Mouse (Mus musculus) heart, embryonic 10.5 days (tissue): Measurements from ENCODE around the gene Hist4h4. TPM values are rescaled to one million over a fixed set of nuclear protein-coding genes. Genes with fewer than 3 reads are reported as not detected.

ENCODE experiments used
- DNase-seq: peaks from one replicate; pipeline ENCODE4 v3.0.0-alpha.2; 2017; ENCODE audit warnings: low spot score
- H3K27ac ChIP-seq: fragments of 300-500 bp; sonication (generic); 2 replicates; pipeline ENCODE4 v1.5.1; 2016; ENCODE audit warnings: mild to moderate bottlenecking
- H3K27me3 ChIP-seq: fragments of 300-500 bp; sonication (generic); 2 replicates; pipeline ENCODE4 v1.6.1; 2016; ENCODE audit warnings: mild to moderate bottlenecking; ENCODE audit not compliant: poor library complexity, insufficient read depth, severe bottlenecking
- H3K36me3 ChIP-seq: fragments of 300-500 bp; sonication (generic); 2 replicates; pipeline ENCODE4 v1.6.1; 2016; ENCODE audit warnings: mild to moderate bottlenecking, moderate library complexity
- H3K4me1 ChIP-seq: fragments of 300-500 bp; sonication (generic); 2 replicates; pipeline ENCODE4 v1.6.1; 2016; ENCODE audit warnings: mild to moderate bottlenecking
- H3K4me3 ChIP-seq: fragments of 300-500 bp; sonication (generic); 2 replicates; pipeline ENCODE4 v1.5.1; 2016; ENCODE audit warnings: mild to moderate bottlenecking, moderate library complexity
- H3K9me3 ChIP-seq: fragments of 300-500 bp; sonication (generic); 2 replicates; pipeline ENCODE4 v1.6.1; 2016; ENCODE audit warnings: mild to moderate bottlenecking, moderate library complexity
- WGBS: fragments of 180-500 bp; shearing (Covaris S2); methylation state at CpG from one replicate; pipeline ENCODE4 v1.1.7; 2016; 5-methylcytosine and 5-hydroxymethylcytosine counted together
- polyA plus RNA-seq: library from polyadenylated mRNA; unstranded; fragments of >200 nt; fragmentation: Nextera tagmentation; extraction: Ambion mirVana; gene quantifications from 2 replicates; pipeline ENCODE4 v1.2.1, GENCODE M21; 2016

Gene Hist4h4
- 0.25 and 0.63 TPM in 2 replicates for polyA plus RNA-seq

GRCm38 (mm10) chr6:136803739-136804633, at the start of gene Hist4h4:
Hist4h4 (minus strand) TSS chr6:136804415.
- H3K9me3 ChIP-seq: no peaks in the 10 kb centered on the region
- peak within 1 kb of the TSS; percentile 98 for H3K27ac ChIP-seq
- no peaks in the 10 kb centered on the region for H3K36me3 ChIP-seq
- DNase-seq: peak; percentile 95
- WGBS: under 1% methylated on average over 50 of the region's 50 CpGs
- peaks cover 16% of the 10 kb centered on the region; the same call in 1 of the 2 replicates for H3K4me1 ChIP-seq
- H3K27me3 ChIP-seq: no peaks in the 10 kb centered on the region
- peak within 1 kb of the TSS; percentile 73 for H3K4me3 ChIP-seq

DNA sequence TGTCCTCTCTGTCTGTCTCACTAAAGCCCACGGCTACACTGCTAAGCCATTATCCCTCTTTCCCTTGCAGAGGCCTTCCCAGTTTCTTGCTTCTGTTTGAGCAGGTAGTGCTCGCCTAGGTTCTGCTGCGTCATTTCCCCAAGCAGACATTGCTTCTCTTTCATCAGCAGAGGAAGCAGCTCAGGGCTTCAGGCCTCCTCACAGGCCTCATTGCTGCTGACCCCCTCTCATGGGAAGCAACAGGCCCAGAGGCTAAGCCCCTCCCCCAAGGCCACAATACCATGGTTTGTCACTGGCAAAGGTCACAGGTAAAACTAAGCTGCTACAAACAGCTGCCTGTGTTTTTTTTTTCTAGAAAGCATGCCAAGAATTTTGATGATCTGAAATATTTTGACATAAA, 48.5 kb upstream of the Hist4h4 start:
- no peak for DNase-seq
- H3K36me3 ChIP-seq: peaks cover 12% of the 10 kb centered on the region
- H3K4me3 ChIP-seq: no peak overlapping the region
- peak overlapping the region; percentile 60 for H3K27ac ChIP-seq
- WGBS: 45% methylated on average over 3 of the region's 3 CpGs
- H3K4me1 ChIP-seq: peaks cover 39% of the 10 kb centered on the region
- no peaks in the 10 kb centered on the region for H3K27me3 ChIP-seq
- H3K9me3 ChIP-seq: no peaks in the 10 kb centered on the region

- H3K4me3 ChIP-seq: no peak overlapping the region
- 81% methylated on average over 4 of the region's 4 CpGs for WGBS
- H3K4me1 ChIP-seq: peaks cover 34% of the 10 kb centered on the region
- H3K27me3 ChIP-seq: no peaks in the 10 kb centered on the region
- no peaks in the 10 kb centered on the region for H3K9me3 ChIP-seq
- no peak for DNase-seq
- peaks cover 12% of the 10 kb centered on the region for H3K36me3 ChIP-seq
- peak overlapping the region; percentile 60 for H3K27ac ChIP-seq
Measured at GRCm38 (mm10) chr6:136852348-136852747, 48.1 kb upstream of the Hist4h4 start.

DNA sequence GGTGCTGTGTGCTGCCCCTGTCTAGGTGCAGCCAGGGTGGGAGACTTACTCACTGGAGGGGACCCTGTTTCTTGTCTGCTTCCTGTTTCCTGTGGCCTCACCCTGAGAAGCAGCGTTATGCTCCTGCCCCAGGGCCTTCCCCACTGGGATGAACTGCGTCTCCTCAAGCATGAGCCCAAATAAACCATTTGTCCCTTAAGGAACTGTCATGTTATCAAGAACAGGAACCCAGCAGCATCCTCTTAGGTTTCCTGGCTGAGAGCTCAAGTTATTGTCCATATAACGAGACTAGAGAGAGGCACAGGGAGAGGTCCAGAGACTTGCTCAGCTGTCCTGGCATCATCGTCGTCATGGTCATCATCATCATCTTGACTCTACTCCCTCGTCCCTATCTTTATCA, 46.1 kb upstream of the Hist4h4 start:
- no peak overlapping the region for H3K4me3 ChIP-seq
- peaks cover 12% of the 10 kb centered on the region for H3K36me3 ChIP-seq
- peak; percentile 64 for DNase-seq
- no peaks in the 10 kb centered on the region for H3K9me3 ChIP-seq
- no peak overlapping the region for H3K27ac ChIP-seq
- no peaks in the 10 kb centered on the region for H3K27me3 ChIP-seq
- H3K4me1 ChIP-seq: peaks cover 15% of the 10 kb centered on the region
- 54% methylated on average over 6 of the region's 6 CpGs for WGBS

DNA sequence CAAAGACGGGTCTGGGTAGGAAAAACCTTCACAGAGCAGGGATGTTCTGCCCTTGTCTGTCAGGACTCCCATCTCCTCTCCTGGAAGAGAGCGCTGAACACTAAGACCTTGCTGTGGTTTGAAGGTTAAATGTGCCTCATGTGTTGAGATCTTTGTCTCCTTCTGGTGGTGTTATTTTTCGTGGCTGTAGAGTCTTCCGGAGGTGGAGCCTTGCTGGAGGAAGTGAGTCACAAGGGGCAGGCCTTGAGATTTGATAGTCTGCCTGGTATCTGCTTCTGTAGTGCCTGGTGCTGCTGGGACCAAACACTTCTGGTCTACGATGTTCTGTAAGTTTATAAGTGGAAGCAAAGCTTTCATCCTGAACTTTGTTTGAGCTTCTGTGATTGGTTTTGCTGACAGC, 44.8 kb upstream of the Hist4h4 start:
- peaks cover 12% of the 10 kb centered on the region for H3K36me3 ChIP-seq
- no peak overlapping the region for H3K27ac ChIP-seq
- H3K9me3 ChIP-seq: no peaks in the 10 kb centered on the region
- no peak overlapping the region for H3K4me3 ChIP-seq
- DNase-seq: no peak
- H3K4me1 ChIP-seq: peaks cover 7% of the 10 kb centered on the region
- H3K27me3 ChIP-seq: no peaks in the 10 kb centered on the region
- WGBS: 83% methylated on average over 5 of the region's 5 CpGs

DNA sequence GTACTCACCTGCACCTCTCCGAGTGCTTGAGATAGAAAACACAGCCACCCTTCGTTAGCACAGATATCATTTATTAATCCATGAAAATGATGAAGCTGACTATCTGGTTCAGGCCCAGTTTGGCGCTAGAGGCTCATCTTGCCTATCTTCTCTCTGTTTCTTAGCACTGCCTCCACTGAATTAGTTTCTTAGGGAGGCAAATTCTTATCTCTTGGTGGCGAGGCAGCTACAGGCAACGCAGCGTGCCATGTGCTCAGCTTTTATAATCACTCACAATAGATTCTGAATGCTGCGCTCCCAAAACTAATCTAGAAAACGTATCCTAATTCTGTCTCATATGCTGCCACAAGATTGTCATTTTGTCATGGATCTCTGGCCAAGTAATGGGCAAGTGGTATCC, 44.2 kb upstream of the Hist4h4 start:
- no peak overlapping the region for H3K27ac ChIP-seq
- no peaks in the 10 kb centered on the region for H3K27me3 ChIP-seq
- 83% methylated on average over 8 of the region's 8 CpGs for WGBS

GRCm38 (mm10) chr6:136847790-136848189, 43.6 kb upstream of the Hist4h4 start:
- peak; percentile 87 for DNase-seq
- Histone ChIP-seq H3K36me3 (peaks cover 12% of the 10 kb centered on the region), H3K27ac (no peak overlapping the region), H3K27me3 (no peaks in the 10 kb centered on the region), H3K9me3 (no peaks in the 10 kb centered on the region), H3K4me1 (peaks cover 6% of the 10 kb centered on the region), H3K4me3 (no peak overlapping the region)
- 31% methylated on average over 2 of the region's 2 CpGs for WGBS

More for the DNA sequence above, 44.2 kb upstream of the Hist4h4 start:
- Histone ChIP-seq H3K36me3 (peaks cover 12% of the 10 kb centered on the region), H3K4me3 (no peak overlapping the region), H3K4me1 (peaks cover 7% of the 10 kb centered on the region), H3K9me3 (no peaks in the 10 kb centered on the region)
- peak; percentile 38 for DNase-seq

GRCm38 (mm10) chr6:136847267-136847666, 43.1 kb upstream of the Hist4h4 start:
- WGBS: 90% methylated on average over 3 of the region's 3 CpGs
- Histone ChIP-seq H3K4me1 (peaks cover 3% of the 10 kb centered on the region; the same call in 1 of the 2 replicates), H3K36me3 (peaks cover 12% of the 10 kb centered on the region), H3K4me3 (no peak overlapping the region), H3K27ac (no peak overlapping the region), H3K27me3 (no peaks in the 10 kb centered on the region), H3K9me3 (no peaks in the 10 kb centered on the region)
- DNase-seq: no peak

GRCm38 (mm10) chr6:136845706-136846480, 41.7 kb upstream of the Hist4h4 start:
- WGBS: 73% methylated on average over 5 of the region's 5 CpGs
- Histone ChIP-seq H3K9me3 (no peaks in the 10 kb centered on the region), H3K36me3 (peaks cover 6% of the 10 kb centered on the region; the same call in 1 of the 2 replicates), H3K4me1 (no peaks in the 10 kb centered on the region), H3K4me3 (no peak overlapping the region), H3K27ac (no peak overlapping the region), H3K27me3 (no peaks in the 10 kb centered on the region)
- no peak for DNase-seq

GRCm38 (mm10) chr6:136844903-136845302, 40.7 kb upstream of the Hist4h4 start:
- H3K9me3 ChIP-seq: no peaks in the 10 kb centered on the region

GRCm38 (mm10) chr6:136837323-136837722, 33.1 kb upstream of the Hist4h4 start:
- no peaks in the 10 kb centered on the region for H3K9me3 ChIP-seq
- H3K4me1 ChIP-seq: no peaks in the 10 kb centered on the region
- H3K36me3 ChIP-seq: no peaks in the 10 kb centered on the region
- peaks cover 3% of the 10 kb centered on the region; the same call in 1 of the 2 replicates for H3K27me3 ChIP-seq
- H3K4me3 ChIP-seq: no peak overlapping the region
- no peak overlapping the region for H3K27ac ChIP-seq
- DNase-seq: no peak
- WGBS: 68% methylated on average over 3 of the region's 3 CpGs

More at GRCm38 (mm10) chr6:136844903-136845302, 40.7 kb upstream of the Hist4h4 start:
- H3K4me1 ChIP-seq: no peaks in the 10 kb centered on the region
- no peak for DNase-seq
- 65% methylated on average over 2 of the region's 2 CpGs for WGBS
- H3K36me3 ChIP-seq: peaks cover 6% of the 10 kb centered on the region; the same call in 1 of the 2 replicates
- H3K27ac ChIP-seq: no peak overlapping the region
- no peaks in the 10 kb centered on the region for H3K27me3 ChIP-seq
- H3K4me3 ChIP-seq: no peak overlapping the region

DNA sequence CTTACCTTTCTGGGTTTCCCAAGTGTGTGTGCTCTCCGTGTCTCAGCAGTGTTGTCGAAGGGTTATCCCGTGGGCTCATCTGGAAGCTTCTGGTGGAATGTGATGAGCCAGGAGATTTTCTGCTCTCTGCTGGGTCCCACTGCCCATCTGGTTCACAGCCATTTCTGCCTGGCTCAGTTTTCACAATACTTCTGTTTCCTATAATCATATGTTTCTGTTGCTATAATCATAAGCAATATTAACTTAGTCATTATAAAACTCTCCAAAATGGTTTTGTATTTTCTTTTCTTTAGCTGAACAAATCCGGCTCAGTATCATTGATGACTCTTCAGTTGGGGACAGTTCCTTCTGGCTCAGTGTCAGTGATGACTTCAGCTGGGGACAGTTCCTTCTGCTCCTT, 31.1 kb upstream of the Hist4h4 start, which contains the start of gene Smco3:
Gene Smco3 (minus strand): TSS at position 101 of the 400 bp plus-strand sequence.
- no peaks in the 10 kb centered on the region for H3K4me1 ChIP-seq
- no peaks in the 10 kb centered on the region for H3K9me3 ChIP-seq
- H3K36me3 ChIP-seq: no peaks in the 10 kb centered on the region
- DNase-seq: no peak
- no peak within 1 kb of the TSS for H3K4me3 ChIP-seq
- H3K27me3 ChIP-seq: peaks cover 3% of the 10 kb centered on the region
- no peak within 1 kb of the TSS for H3K27ac ChIP-seq
- 44% methylated on average over 4 of the region's 4 CpGs for WGBS

DNA sequence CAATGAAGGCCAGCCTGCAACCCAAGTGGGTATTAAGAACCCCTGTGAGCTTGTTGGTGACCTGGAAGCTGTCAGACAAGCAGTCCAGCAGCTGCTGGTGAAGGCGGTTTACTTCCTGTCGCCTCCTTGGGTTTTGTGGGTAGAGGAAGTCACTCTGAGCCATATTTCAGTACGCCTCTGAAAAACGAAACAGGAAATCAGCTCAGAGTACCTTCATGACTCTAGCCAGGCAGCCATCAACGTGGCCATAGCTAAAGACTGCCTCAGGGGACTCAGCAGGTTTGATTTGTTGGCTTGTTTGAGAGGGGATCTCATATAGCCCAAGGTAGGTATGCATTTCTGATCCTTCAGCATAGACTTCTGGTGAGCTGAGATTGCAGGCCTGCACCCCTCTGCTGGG, 27.5 kb upstream of the Hist4h4 start:
- DNase-seq: no peak
- no peaks in the 10 kb centered on the region for H3K9me3 ChIP-seq
- H3K27me3 ChIP-seq: peaks cover 3% of the 10 kb centered on the region
- WGBS: 61% methylated on average over 5 of the region's 5 CpGs
- no peak overlapping the region for H3K27ac ChIP-seq
- H3K4me3 ChIP-seq: no peak overlapping the region
- peaks cover 7% of the 10 kb centered on the region; the same call in 1 of the 2 replicates for H3K4me1 ChIP-seq
- H3K36me3 ChIP-seq: no peaks in the 10 kb centered on the region
